Mouse (Mus musculus) heart, adult 2 months (tissue): ENCODE measurements around the gene Ift43. TPM values are rescaled to one million over a fixed set of nuclear protein-coding genes. Genes with fewer than 3 reads are reported as not detected.

Experiments
- DNase-seq, 2 experiments: peaks; one replicate each; pipeline ENCODE4 v3.0.0; 2021
- H3K27ac ChIP-seq: fragments of 200-600 bp; 2 replicates; pipeline ENCODE4 v1.8.1; 2022
- H3K27me3 ChIP-seq: fragments of 200-500 bp; 2 replicates; pipeline ENCODE4 v1.6.1; 2012; ENCODE audit warnings: mild to moderate bottlenecking, low read length, inconsistent platforms, mixed read lengths; ENCODE audit not compliant: control insufficient read depth, insufficient read depth
- H3K36me3 ChIP-seq: fragments of 200-500 bp; 2 replicates; pipeline ENCODE4 v1.6.1; 2012; ENCODE audit warnings: low read length, inconsistent platforms; ENCODE audit not compliant: control insufficient read depth, insufficient read depth
- H3K4me1 ChIP-seq: fragments of 200-500 bp; 2 replicates; pipeline ENCODE4 v1.6.1; 2011; ENCODE audit warnings: low read length; ENCODE audit not compliant: control insufficient read depth, insufficient read depth
- H3K4me3 ChIP-seq: fragments of 200-600 bp; 2 replicates; pipeline ENCODE4 v1.8.1; 2022
- H3K79me2 ChIP-seq: fragments of 200-500 bp; replicated peaks from 2 replicates; pipeline ENCODE4 v1.6.1; 2012; ENCODE audit warnings: mild to moderate bottlenecking, inconsistent platforms, low read length, moderate library complexity, mixed read lengths; ENCODE audit not compliant: control insufficient read depth, insufficient read depth
- H3K9ac ChIP-seq: fragments of 200-500 bp; 2 replicates; pipeline ENCODE4 v1.6.1; 2012; ENCODE audit warnings: low read depth, mild to moderate bottlenecking, control low read depth, inconsistent platforms, low read length, mixed read lengths
- CTCF ChIP-seq: fragments of 200-600 bp; IDR thresholded peaks from 2 replicates; pipeline ENCODE4 v1.8.1; 2022; ENCODE audit warnings: antibody characterized with exemption, mild to moderate bottlenecking, moderate library complexity
- EP300 ChIP-seq: fragments of 200-500 bp; IDR thresholded peaks from 2 replicates; pipeline ENCODE4 v1.6.1; 2011; ENCODE audit warnings: low read depth, low read length, control low read depth; ENCODE audit not compliant: insufficient read depth
- POLR2A ChIP-seq: fragments of 200-500 bp; IDR thresholded peaks from 2 replicates; pipeline ENCODE4 v1.6.1; 2011; ENCODE audit warnings: mild to moderate bottlenecking, low read depth, low read length, control low read depth; ENCODE audit not compliant: insufficient read depth
- WGBS: fragments of 180-500 bp; shearing (Covaris S2); methylation state at CpG from one replicate; pipeline ENCODE4 v1.1.7; 2018; 5-methylcytosine and 5-hydroxymethylcytosine counted together
- intact Hi-C: fragments of 180-260 bp; cut with DNase I; formaldehyde crosslinking; loops from one replicate; pipeline ENCODE4 v1.15.1; 2025
- polyA plus RNA-seq: library from polyadenylated mRNA; depleted of rRNA; stranded (reverse); fragments of >200 nt; gene quantifications from 2 replicates; pipeline ENCODE4 v1.2.3, GENCODE M21; 2012
- total RNA-seq, 2 experiments: library from RNA; stranded (reverse); gene quantifications; 2 replicates each; pipeline ENCODE4 v1.2.3; 2021

Ift43 gene
- total and polyA plus RNA-seq, 3 experiments: 21.6 to 31.9 (median 26.1) TPM

GRCm38 (mm10) chr12:86135691-86136090 lies 53.4 kb downstream of the Ift43 start:
- Histone ChIP-seq H3K36me3 (no peaks in the 10 kb centered on the region), H3K4me1 (no peaks in the 10 kb centered on the region), H3K79me2 (no peaks in the 10 kb centered on the region), H3K9ac (no peak overlapping the region), H3K27ac (no peak overlapping the region), H3K4me3 (no peak overlapping the region), H3K27me3 (no peaks in the 10 kb centered on the region)
- TF ChIP-seq EP300 (no peak), POLR2A (no peak), CTCF (no peak)
- no peak for DNase-seq
- 78% methylated on average over 4 of the region's 4 CpGs for WGBS
- intact Hi-C loops: loop anchor here (10.0 kb wide), 1 partner anchor 299 kb away; no protein-coding TSS in a partner anchor

- H3K27me3 ChIP-seq: no peaks in the 10 kb centered on the region
- intact Hi-C loops: loop anchor here (10.0 kb wide), 1 partner anchor 296 kb away; no protein-coding TSS in a partner anchor
- no peaks in the 10 kb centered on the region for H3K79me2 ChIP-seq
- TF ChIP-seq POLR2A: no peak
- no peak for TF ChIP-seq EP300
- TF ChIP-seq CTCF: no peak
- no peak overlapping the region for H3K9ac ChIP-seq
- H3K4me1 ChIP-seq: no peaks in the 10 kb centered on the region
- no peak overlapping the region for H3K27ac ChIP-seq
- H3K36me3 ChIP-seq: no peaks in the 10 kb centered on the region
- whole genome bisulfite sequencing: 96% methylated on average over 9 of the region's 9 CpGs
- no peak for DNase-seq
- no peak overlapping the region for H3K4me3 ChIP-seq
Observed at GRCm38 (mm10) chr12:86138696-86139095, 56.4 kb downstream of the Ift43 start.

GRCm38 (mm10) chr12:86142389-86142788 lies 60.0 kb downstream of the Ift43 start:
- no peak overlapping the region for H3K27ac ChIP-seq
- no peaks in the 10 kb centered on the region for H3K4me1 ChIP-seq
- no peak overlapping the region for H3K4me3 ChIP-seq
- no peaks in the 10 kb centered on the region for H3K36me3 ChIP-seq
- no peak overlapping the region for H3K9ac ChIP-seq
- no peak for DNase-seq
- intact Hi-C loops: no loop called here
- H3K79me2 ChIP-seq: no peaks in the 10 kb centered on the region
- TF ChIP-seq CTCF: no peak
- TF ChIP-seq EP300: no peak
- no peak for TF ChIP-seq POLR2A
- H3K27me3 ChIP-seq: no peaks in the 10 kb centered on the region
- WGBS: 74% methylated on average over 1 of the region's 1 CpGs

GRCm38 (mm10) chr12:86146246-86146645 lies 63.9 kb downstream of the Ift43 start:
- H3K27ac ChIP-seq: no peak overlapping the region
- WGBS: 93% methylated on average over 3 of the region's 3 CpGs
- intact Hi-C loops: no loop called here
- DNase-seq: no peak
- TF ChIP-seq CTCF (no peak), EP300 (no peak), POLR2A (no peak)
- no peak overlapping the region for H3K9ac ChIP-seq
- H3K36me3 ChIP-seq: no peaks in the 10 kb centered on the region
- no peaks in the 10 kb centered on the region for H3K79me2 ChIP-seq
- H3K4me3 ChIP-seq: no peak overlapping the region
- H3K27me3 ChIP-seq: no peaks in the 10 kb centered on the region
- no peaks in the 10 kb centered on the region for H3K4me1 ChIP-seq

GRCm38 (mm10) chr12:86148271-86148670 lies 65.9 kb downstream of the Ift43 start:
- TF ChIP-seq EP300: no peak
- no peak for TF ChIP-seq CTCF
- no peak for TF ChIP-seq POLR2A
- Histone ChIP-seq H3K27ac (no peak overlapping the region), H3K4me1 (no peaks in the 10 kb centered on the region), H3K9ac (no peak overlapping the region), H3K79me2 (no peaks in the 10 kb centered on the region), H3K4me3 (no peak overlapping the region), H3K27me3 (no peaks in the 10 kb centered on the region), H3K36me3 (no peaks in the 10 kb centered on the region)
- intact Hi-C loops: no loop called here
- DNase-seq: no peak
- WGBS: 85% methylated on average over 6 of the region's 6 CpGs

- no peak overlapping the region for H3K9ac ChIP-seq
- DNase-seq: no peak
- H3K36me3 ChIP-seq: no peaks in the 10 kb centered on the region
- WGBS: 81% methylated on average over 6 of the region's 6 CpGs
- no peaks in the 10 kb centered on the region for H3K27me3 ChIP-seq
- no peaks in the 10 kb centered on the region for H3K4me1 ChIP-seq
- no peak overlapping the region for H3K4me3 ChIP-seq
- H3K27ac ChIP-seq: no peak overlapping the region
- TF ChIP-seq CTCF: no peak
- TF ChIP-seq EP300: no peak
- TF ChIP-seq POLR2A: no peak
- no peaks in the 10 kb centered on the region for H3K79me2 ChIP-seq
- intact Hi-C loops: no loop called here
Observed at GRCm38 (mm10) chr12:86149087-86149486, 66.7 kb downstream of the Ift43 start.
